Mouse (Mus musculus) stomach, postnatal 0 days (tissue): ENCODE measurements around the gene Calu.

Source experiments
- CTCF ChIP-seq: IDR thresholded peaks from 2 replicates; pipeline ENCODE4 v1.5.1; 2016; ENCODE audit warnings: antibody characterized with exemption, low read depth, mild to moderate bottlenecking, moderate library complexity
- EP300 ChIP-seq: optimal IDR thresholded peaks from 2 replicates; pipeline ENCODE3; 2016; ENCODE audit warnings: antibody characterized with exemption

DNA sequence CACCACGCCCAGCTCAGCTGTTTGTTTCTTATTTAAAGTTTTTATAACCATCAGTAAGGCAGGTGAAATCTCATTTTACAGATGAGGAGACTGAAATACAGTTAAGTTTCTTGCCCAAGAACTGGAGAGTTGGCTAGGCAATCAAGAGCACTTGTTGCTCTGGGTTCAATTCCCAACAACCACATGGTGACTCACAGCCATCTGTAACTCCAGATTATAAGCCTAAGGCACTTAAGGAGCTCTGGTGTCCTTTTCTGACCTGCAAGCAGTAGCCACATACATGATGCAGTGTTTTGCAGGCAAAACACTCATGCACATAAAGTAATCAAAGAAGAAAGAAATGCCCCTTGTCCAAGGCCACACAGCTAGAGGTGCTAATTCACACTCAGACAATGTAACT, 17.4 kb downstream of the Calu start:
- no peak for TF ChIP-seq CTCF
- TF ChIP-seq EP300, result no peak
